Mouse (Mus musculus) midbrain, postnatal 0 days (tissue): ENCODE data around the gene St3gal2. TPM values are rescaled to one million over a fixed set of nuclear protein-coding genes. Genes with fewer than 3 reads are reported as not detected.
"Not testable (repeated sequence)": the region's sequence is repeated elsewhere in the genome, so short reads cannot be mapped to it uniquely, and the experiment has no call there.

Experiments
- ATAC-seq: fragments of 200-750 bp; cut with Nextera tagmentation; 2 replicates; pipeline ENCODE4 v1.8.0; 2017; ENCODE audit warnings: moderate number of reproducible peaks, mild to moderate bottlenecking, moderate TSS enrichment, moderate library complexity; ENCODE audit not compliant: low FRiP score
- DNase-seq: peaks from one replicate; pipeline ENCODE4 v3.0.0-alpha.2; 2015; ENCODE audit warnings: low spot score
- H3K27ac ChIP-seq: fragments of 300-500 bp; sonication (generic); 2 replicates; pipeline ENCODE4 v1.5.1; 2014; ENCODE audit warnings: low read depth, mild to moderate bottlenecking, low read length, mixed read lengths
- H3K27me3 ChIP-seq: fragments of 300-500 bp; sonication (generic); 2 replicates; pipeline ENCODE4 v1.6.1; 2014; ENCODE audit warnings: low read length, control low read depth, mixed read lengths; ENCODE audit not compliant: insufficient read depth
- H3K36me3 ChIP-seq: fragments of 300-500 bp; sonication (generic); 2 replicates; pipeline ENCODE4 v1.6.1; 2014; ENCODE audit warnings: low read length, control low read depth, mixed read lengths; ENCODE audit not compliant: insufficient read depth
- H3K4me1 ChIP-seq: fragments of 300-500 bp; sonication (generic); 2 replicates; pipeline ENCODE4 v1.6.1; 2014; ENCODE audit warnings: mild to moderate bottlenecking, control low read depth, antibody characterized with exemption, low read length, mixed read lengths; ENCODE audit not compliant: insufficient read depth
- H3K4me2 ChIP-seq: fragments of 300-500 bp; sonication (generic); 2 replicates; pipeline ENCODE4 v1.6.1; 2014; ENCODE audit warnings: low read depth, mild to moderate bottlenecking, low read length, mixed read lengths; ENCODE audit not compliant: poor library complexity, severe bottlenecking
- H3K4me3 ChIP-seq: fragments of 300-500 bp; sonication (generic); 2 replicates; pipeline ENCODE4 v1.5.1; 2014; ENCODE audit warnings: low read depth, mild to moderate bottlenecking, low read length, moderate library complexity
- H3K9ac ChIP-seq: fragments of 300-500 bp; sonication (generic); replicated peaks from 2 replicates; pipeline ENCODE4 v1.6.1; 2014; ENCODE audit warnings: mild to moderate bottlenecking, low read length, moderate library complexity, mixed read lengths; ENCODE audit not compliant: poor library complexity, severe bottlenecking
- H3K9me3 ChIP-seq: fragments of 300-500 bp; sonication (generic); 2 replicates; pipeline ENCODE4 v1.6.1; 2016; ENCODE audit warnings: low read length, control low read depth
- CTCF ChIP-seq: IDR thresholded peaks from 2 replicates; pipeline ENCODE4 v1.5.1; 2016; ENCODE audit warnings: antibody characterized with exemption, mild to moderate bottlenecking
- WGBS: fragments of 180-500 bp; shearing (Covaris S2); extraction: QIAGEN DNeasy Blood & Tissue Kit; methylation state at CpG from one replicate; pipeline ENCODE4 v1.1.7; 2014; 5-methylcytosine and 5-hydroxymethylcytosine counted together
- polyA plus RNA-seq: library from polyadenylated mRNA; unstranded; fragments of >200 nt; fragmentation: Nextera tagmentation; extraction: Ambion mirVana; gene quantifications from 2 replicates; pipeline ENCODE4 v1.2.1, GENCODE M21; 2015
- total RNA-seq: library from RNA; depleted of rRNA; stranded (reverse); fragments of >200 nt; gene quantifications from 2 replicates; pipeline ENCODE4 v1.2.3, GENCODE M21; 2014

St3gal2 gene
- total and polyA plus RNA-seq, 2 experiments from 2014 or later = 21.3 to 45.7 TPM

GRCm38 (mm10) chr8:110981304-110981703, 61.6 kb downstream of the St3gal2 start:
- no peaks in the 10 kb centered on the region for H3K27me3 ChIP-seq
- H3K27ac ChIP-seq = no peak overlapping the region
- peaks cover 42% of the 10 kb centered on the region for H3K36me3 ChIP-seq
- no peaks in the 10 kb centered on the region for H3K9me3 ChIP-seq
- 92% methylated on average over 2 of the region's 2 CpGs for WGBS
- ATAC-seq = no peak
- no peaks in the 10 kb centered on the region for H3K4me1 ChIP-seq
- no peak overlapping the region for H3K9ac ChIP-seq
- no peak overlapping the region for H3K4me3 ChIP-seq
- no peak for DNase-seq
- no peak for TF ChIP-seq CTCF
- no peak overlapping the region for H3K4me2 ChIP-seq

- ATAC-seq (no peak), DNase-seq (no peak)
- H3K9ac ChIP-seq = no peak overlapping the region
- no peak overlapping the region for H3K27ac ChIP-seq
- TF ChIP-seq CTCF = no peak
- H3K27me3 ChIP-seq = no peaks in the 10 kb centered on the region
- 88% methylated on average over 8 of the region's 8 CpGs for WGBS
- H3K4me1 ChIP-seq = no peaks in the 10 kb centered on the region
- H3K4me3 ChIP-seq = no peak overlapping the region
- no peak overlapping the region for H3K4me2 ChIP-seq
- H3K9me3 ChIP-seq = no peaks in the 10 kb centered on the region
- peaks cover 73% of the 10 kb centered on the region for H3K36me3 ChIP-seq
These were observed 68.4 kb downstream of the St3gal2 start for GRCm38 (mm10) chr8:110987805-110988744.

- no peak for DNase-seq
- Histone ChIP-seq H3K4me2 (no peak overlapping the region), H3K36me3 (peaks cover 59% of the 10 kb centered on the region), H3K4me1 (no peaks in the 10 kb centered on the region), H3K4me3 (no peak overlapping the region), H3K27ac (no peak overlapping the region), H3K27me3 (no peaks in the 10 kb centered on the region), H3K9me3 (no peaks in the 10 kb centered on the region), H3K9ac (no peak overlapping the region)
- 93% methylated on average over 9 of the region's 9 CpGs for WGBS
- no peak for TF ChIP-seq CTCF
- no peak for ATAC-seq
These were observed 70.3 kb downstream of the St3gal2 start for GRCm38 (mm10) chr8:110990017-110990416.

GRCm38 (mm10) chr8:110996641-110997430, 77.1 kb downstream of the St3gal2 start:
- no peak for DNase-seq
- no peaks in the 10 kb centered on the region for H3K27me3 ChIP-seq
- WGBS = 36% methylated on average over 16 of the region's 16 CpGs
- H3K4me1 ChIP-seq = 0 out of 2 replicates have a peak, but pooled peaks cover 2% of the 10 kb centered on the region
- peaks cover 10% of the 10 kb centered on the region; the same call in 1 of the 2 replicates for H3K36me3 ChIP-seq
- peak overlapping the region; percentile 48 for H3K4me2 ChIP-seq
- ATAC-seq = no peak
- H3K9ac ChIP-seq = peak overlapping the region; percentile 84
- no peak for TF ChIP-seq CTCF
- no peaks in the 10 kb centered on the region for H3K9me3 ChIP-seq
- H3K27ac ChIP-seq = no peak overlapping the region; the same call in 1 of the 2 replicates
- H3K4me3 ChIP-seq = peak overlapping the region; percentile 70

- H3K27me3 ChIP-seq = no peaks in the 10 kb centered on the region
- no peaks in the 10 kb centered on the region for H3K9me3 ChIP-seq
- DNase-seq = peak; percentile 91
- peak; percentile 95 for ATAC-seq
- H3K4me3 ChIP-seq = peak within 1 kb of the TSS; percentile 70
- peak within 1 kb of the TSS; percentile 48 for H3K4me2 ChIP-seq
- H3K4me1 ChIP-seq = 0 out of 2 replicates have a peak, but pooled peaks cover 2% of the 10 kb centered on the region
- H3K27ac ChIP-seq = peak within 1 kb of the TSS; percentile 71
- H3K9ac ChIP-seq = peak within 1 kb of the TSS; percentile 84
- peaks cover 7% of the 10 kb centered on the region; the same call in 1 of the 2 replicates for H3K36me3 ChIP-seq
- WGBS = 3% methylated on average over 58 of the region's 58 CpGs
- TF ChIP-seq CTCF = peak; percentile 60
These were observed 78.1 kb downstream of the St3gal2 start, which contains the start of gene Ddx19a for GRCm38 (mm10) chr8:110997547-110998531. Ddx19a (minus strand) TSS chr8:110997800.

GRCm38 (mm10) chr8:111010230-111010991, 90.7 kb downstream of the St3gal2 start:
- H3K4me2 ChIP-seq, ATAC-seq, H3K27ac ChIP-seq, H3K4me1 ChIP-seq, H3K27me3 ChIP-seq, H3K9ac ChIP-seq, H3K9me3 ChIP-seq, DNase-seq, H3K4me3 ChIP-seq: not testable (repeated sequence)
- peaks cover 38% of the 10 kb centered on the region for H3K36me3 ChIP-seq
- WGBS = 93% methylated on average over 8 of the region's 10 CpGs
